Mouse (Mus musculus) embryonic fibroblast, embryonic 13.5 days (primary cell): ENCODE measurements around the gene Ube2q1.

ENCODE experiments used
- CTCF ChIP-seq: IDR thresholded peaks from 2 replicates; pipeline ENCODE4 v1.5.1; 2011; ENCODE audit warnings: mild to moderate bottlenecking, control low read depth, low read length, moderate library complexity, borderline replicate concordance; ENCODE audit not compliant: insufficient read depth
- POLR2A ChIP-seq: IDR thresholded peaks from 2 replicates; pipeline ENCODE4 v1.6.1; 2011; ENCODE audit warnings: low read depth, mild to moderate bottlenecking, control low read depth, low read length, moderate library complexity

GRCm38 (mm10) chr3:89773740-89774211 is 360 bp downstream of the Ube2q1 start:
- TF ChIP-seq POLR2A = no peak
- TF ChIP-seq CTCF = no peak
